Mouse (Mus musculus) heart, adult 2 months (tissue): Measurements from ENCODE around the gene Eno2. TPM values are rescaled to one million over a fixed set of nuclear protein-coding genes. Genes with fewer than 3 reads are reported as not detected.

Experiments
- DNase-seq, 2 experiments: peaks; one replicate each; pipeline ENCODE4 v3.0.0; 2021
- H3K27ac ChIP-seq: fragments of 200-600 bp; 2 replicates; pipeline ENCODE4 v1.8.1; 2022
- H3K27me3 ChIP-seq: fragments of 200-500 bp; 2 replicates; pipeline ENCODE4 v1.6.1; 2012; ENCODE audit warnings: mild to moderate bottlenecking, low read length, inconsistent platforms, mixed read lengths; ENCODE audit not compliant: control insufficient read depth, insufficient read depth
- H3K36me3 ChIP-seq: fragments of 200-500 bp; 2 replicates; pipeline ENCODE4 v1.6.1; 2012; ENCODE audit warnings: low read length, inconsistent platforms; ENCODE audit not compliant: control insufficient read depth, insufficient read depth
- H3K4me1 ChIP-seq: fragments of 200-500 bp; 2 replicates; pipeline ENCODE4 v1.6.1; 2011; ENCODE audit warnings: low read length; ENCODE audit not compliant: control insufficient read depth, insufficient read depth
- H3K4me3 ChIP-seq: fragments of 200-600 bp; 2 replicates; pipeline ENCODE4 v1.8.1; 2022
- H3K79me2 ChIP-seq: fragments of 200-500 bp; replicated peaks from 2 replicates; pipeline ENCODE4 v1.6.1; 2012; ENCODE audit warnings: mild to moderate bottlenecking, inconsistent platforms, low read length, moderate library complexity, mixed read lengths; ENCODE audit not compliant: control insufficient read depth, insufficient read depth
- H3K9ac ChIP-seq: fragments of 200-500 bp; 2 replicates; pipeline ENCODE4 v1.6.1; 2012; ENCODE audit warnings: low read depth, mild to moderate bottlenecking, control low read depth, inconsistent platforms, low read length, mixed read lengths
- CTCF ChIP-seq: fragments of 200-600 bp; IDR thresholded peaks from 2 replicates; pipeline ENCODE4 v1.8.1; 2022; ENCODE audit warnings: antibody characterized with exemption, mild to moderate bottlenecking, moderate library complexity
- EP300 ChIP-seq: fragments of 200-500 bp; IDR thresholded peaks from 2 replicates; pipeline ENCODE4 v1.6.1; 2011; ENCODE audit warnings: low read depth, low read length, control low read depth; ENCODE audit not compliant: insufficient read depth
- POLR2A ChIP-seq: fragments of 200-500 bp; IDR thresholded peaks from 2 replicates; pipeline ENCODE4 v1.6.1; 2011; ENCODE audit warnings: mild to moderate bottlenecking, low read depth, low read length, control low read depth; ENCODE audit not compliant: insufficient read depth
- WGBS: fragments of 180-500 bp; shearing (Covaris S2); methylation state at CpG from one replicate; pipeline ENCODE4 v1.1.7; 2018; 5-methylcytosine and 5-hydroxymethylcytosine counted together
- intact Hi-C: fragments of 180-260 bp; cut with DNase I; formaldehyde crosslinking; loops from one replicate; pipeline ENCODE4 v1.15.1; 2025
- polyA plus RNA-seq: library from polyadenylated mRNA; depleted of rRNA; stranded (reverse); fragments of >200 nt; gene quantifications from 2 replicates; pipeline ENCODE4 v1.2.3, GENCODE M21; 2012
- total RNA-seq, 2 experiments: library from RNA; stranded (reverse); gene quantifications; 2 replicates each; pipeline ENCODE4 v1.2.3; 2021

Gene Eno2
- total and polyA plus RNA-seq, 3 experiments: 2.4 to 2.7 (median 2.4) TPM

GRCm38 (mm10) chr6:124740211-124740887, 29.1 kb downstream of the Eno2 start:
- H3K9ac ChIP-seq: peak overlapping the region; percentile 84
- TF ChIP-seq EP300 (no peak), CTCF (peak; percentile 72)
- no peaks in the 10 kb centered on the region for H3K27me3 ChIP-seq
- peaks cover 5% of the 10 kb centered on the region for H3K4me1 ChIP-seq
- H3K4me3 ChIP-seq: peak overlapping the region; percentile 66
- WGBS: 0% methylated on average over 29 of the region's 29 CpGs
- H3K27ac ChIP-seq: peak overlapping the region; percentile 100
- H3K36me3 ChIP-seq: peaks cover 2% of the 10 kb centered on the region; the same call in 1 of the 2 replicates
- no peak for DNase-seq
- intact Hi-C loops: loop anchor here (1.0 to 5.0 kb wide), 6 partner anchors 19 to 170 kb away; partner anchors contain the start of genes C1rb, Emg1, Lpcat3 and Phb2
- no peaks in the 10 kb centered on the region for H3K79me2 ChIP-seq

GRCm38 (mm10) chr6:124739231-124739796, 30.2 kb downstream of the Eno2 start:
- no peak overlapping the region; the same call in 1 of the 2 replicates for H3K27ac ChIP-seq

GRCm38 (mm10) chr6:124738511-124739023, 30.9 kb downstream of the Eno2 start, which contains the start of gene Ptpn6:
Gene Ptpn6 (minus strand): TSS chr6:124738714.
- Histone ChIP-seq H3K4me3 (no peak within 1 kb of the TSS), H3K79me2 (no peaks in the 10 kb centered on the region)
- WGBS: 39% methylated on average over 15 of the region's 15 CpGs

More at GRCm38 (mm10) chr6:124739231-124739796, 30.2 kb downstream of the Eno2 start:
- Histone ChIP-seq H3K36me3 (peaks cover 2% of the 10 kb centered on the region; the same call in 1 of the 2 replicates), H3K9ac (no peak overlapping the region), H3K27me3 (no peaks in the 10 kb centered on the region), H3K79me2 (no peaks in the 10 kb centered on the region), H3K4me1 (peaks cover 5% of the 10 kb centered on the region), H3K4me3 (no peak overlapping the region)
- 83% methylated on average over 10 of the region's 10 CpGs for whole genome bisulfite sequencing
- intact Hi-C loops: no loop called here
- TF ChIP-seq EP300 (no peak), CTCF (no peak), POLR2A (no peak)
- no peak for DNase-seq

GRCm38 (mm10) chr6:124737040-124737439, 32.4 kb downstream of the Eno2 start:
- Histone ChIP-seq H3K27me3 (no peaks in the 10 kb centered on the region), H3K4me3 (no peak overlapping the region), H3K9ac (no peak overlapping the region), H3K27ac (no peak overlapping the region), H3K79me2 (no peaks in the 10 kb centered on the region), H3K36me3 (peaks cover 2% of the 10 kb centered on the region; the same call in 1 of the 2 replicates), H3K4me1 (peaks cover 5% of the 10 kb centered on the region)
- WGBS: 83% methylated on average over 11 of the region's 11 CpGs
- TF ChIP-seq CTCF (no peak), EP300 (no peak), POLR2A (no peak)
- intact Hi-C loops: no loop called here
- DNase-seq: no peak

More at GRCm38 (mm10) chr6:124738511-124739023, 30.9 kb downstream of the Eno2 start, which contains the start of gene Ptpn6:
- H3K4me1 ChIP-seq: peaks cover 5% of the 10 kb centered on the region
- TF ChIP-seq EP300: no peak
- no peak for TF ChIP-seq CTCF
- no peak for TF ChIP-seq POLR2A
- H3K27ac ChIP-seq: no peak within 1 kb of the TSS; the same call in 1 of the 2 replicates
- peak in 1 of 2 experiments; percentile 50 for DNase-seq
- no peaks in the 10 kb centered on the region for H3K27me3 ChIP-seq
- H3K9ac ChIP-seq: no peak within 1 kb of the TSS
- intact Hi-C loops: no loop called here
- H3K36me3 ChIP-seq: peaks cover 2% of the 10 kb centered on the region; the same call in 1 of the 2 replicates

GRCm38 (mm10) chr6:124734417-124734816, 35.1 kb downstream of the Eno2 start:
- TF ChIP-seq EP300 (no peak), CTCF (no peak), POLR2A (no peak)
- Histone ChIP-seq H3K4me1 (no peaks in the 10 kb centered on the region), H3K27ac (no peak overlapping the region), H3K27me3 (no peaks in the 10 kb centered on the region), H3K79me2 (no peaks in the 10 kb centered on the region), H3K9ac (no peak overlapping the region), H3K4me3 (no peak overlapping the region), H3K36me3 (no peaks in the 10 kb centered on the region)
- 87% methylated on average over 3 of the region's 3 CpGs for WGBS
- intact Hi-C loops: no loop called here
- DNase-seq: no peak
